Mouse (Mus musculus) lung, embryonic 14.5 days (tissue): ENCODE data around the gene Sdccag8. TPM values are rescaled to one million over a fixed set of nuclear protein-coding genes. Genes with fewer than 3 reads are reported as not detected.

ENCODE experiments used
- ATAC-seq: fragments of 200-750 bp; cut with Nextera tagmentation; 2 replicates; pipeline ENCODE4 v1.8.0; 2017; ENCODE audit warnings: mild to moderate bottlenecking, moderate TSS enrichment, moderate library complexity; ENCODE audit not compliant: insufficient read depth
- DNase-seq: peaks from one replicate; pipeline ENCODE4 v3.0.0-alpha.2; 2015
- H3K27ac ChIP-seq: fragments of 300-500 bp; sonication (generic); 2 replicates; pipeline ENCODE4 v1.5.1; 2014; ENCODE audit warnings: low read depth, mild to moderate bottlenecking, moderate library complexity
- H3K27me3 ChIP-seq: fragments of 300-500 bp; sonication (generic); 2 replicates; pipeline ENCODE4 v1.6.1; 2014; ENCODE audit warnings: low read length, control low read depth; ENCODE audit not compliant: insufficient read depth
- H3K36me3 ChIP-seq: fragments of 300-500 bp; sonication (generic); 2 replicates; pipeline ENCODE4 v1.6.1; 2014; ENCODE audit warnings: control low read depth; ENCODE audit not compliant: insufficient read depth
- H3K4me1 ChIP-seq: fragments of 300-500 bp; sonication (generic); 2 replicates; pipeline ENCODE4 v1.6.1; 2014; ENCODE audit warnings: antibody characterized with exemption, control low read depth; ENCODE audit not compliant: insufficient read depth
- H3K4me2 ChIP-seq: fragments of 300-500 bp; sonication (generic); 2 replicates; pipeline ENCODE4 v1.6.1; 2014; ENCODE audit warnings: mild to moderate bottlenecking
- H3K4me3 ChIP-seq: fragments of 300-500 bp; sonication (generic); 2 replicates; pipeline ENCODE4 v1.5.1; 2014; ENCODE audit warnings: low read depth, low read length
- H3K9ac ChIP-seq: fragments of 300-500 bp; sonication (generic); 2 replicates; pipeline ENCODE4 v1.6.1; 2014
- H3K9me3 ChIP-seq: fragments of 300-500 bp; sonication (generic); 2 replicates; pipeline ENCODE4 v1.6.1; 2016; ENCODE audit warnings: low read depth, low read length, control low read depth
- CTCF ChIP-seq: IDR thresholded peaks from 2 replicates; pipeline ENCODE4 v1.5.1; 2016; ENCODE audit warnings: antibody characterized with exemption, low read depth
- WGBS: fragments of 180-500 bp; shearing (Covaris S2); extraction: QIAGEN DNeasy Blood & Tissue Kit; methylation state at CpG from one replicate; pipeline ENCODE4 v1.1.7; 2014; 5-methylcytosine and 5-hydroxymethylcytosine counted together
- polyA plus RNA-seq: library from polyadenylated mRNA; unstranded; fragments of >200 nt; fragmentation: Nextera tagmentation; extraction: Ambion mirVana; gene quantifications from 2 replicates; pipeline ENCODE4 v1.2.1, GENCODE M21; 2014

Sdccag8 gene
- polyA plus RNA-seq, 1 experiment from 2014 or later: 14.4 TPM

- H3K4me2 ChIP-seq: no peak overlapping the region
- WGBS: 79% methylated on average over 6 of the region's 6 CpGs
- H3K4me3 ChIP-seq: no peak overlapping the region
- no peak for TF ChIP-seq CTCF
- ATAC-seq: no peak
- no peaks in the 10 kb centered on the region for H3K9me3 ChIP-seq
- DNase-seq: no peak
- H3K27me3 ChIP-seq: no peaks in the 10 kb centered on the region
- H3K4me1 ChIP-seq: no peaks in the 10 kb centered on the region
- H3K36me3 ChIP-seq: no peaks in the 10 kb centered on the region
- no peak overlapping the region for H3K9ac ChIP-seq
- no peak overlapping the region for H3K27ac ChIP-seq
Measured at GRCm38 (mm10) chr1:176903741-176904140, 89.3 kb downstream of the Sdccag8 start.

- Histone ChIP-seq H3K36me3 (no peaks in the 10 kb centered on the region), H3K4me1 (no peaks in the 10 kb centered on the region), H3K9me3 (no peaks in the 10 kb centered on the region), H3K4me3 (no peak overlapping the region), H3K4me2 (no peak overlapping the region), H3K27ac (no peak overlapping the region), H3K27me3 (no peaks in the 10 kb centered on the region), H3K9ac (no peak overlapping the region)
- DNase-seq (no peak), ATAC-seq (no peak)
- TF ChIP-seq CTCF: no peak
- 95% methylated on average over 2 of the region's 2 CpGs for WGBS
Measured at GRCm38 (mm10) chr1:176915946-176916345, 101.5 kb downstream of the Sdccag8 start.

GRCm38 (mm10) chr1:176919486-176919885 is 105.0 kb downstream of the Sdccag8 start:
- Histone ChIP-seq H3K4me3 (no peak overlapping the region), H3K36me3 (no peaks in the 10 kb centered on the region), H3K4me1 (no peaks in the 10 kb centered on the region), H3K27ac (no peak overlapping the region), H3K9ac (no peak overlapping the region), H3K9me3 (no peaks in the 10 kb centered on the region), H3K27me3 (no peaks in the 10 kb centered on the region), H3K4me2 (no peak overlapping the region)
- TF ChIP-seq CTCF: no peak
- DNase-seq: no peak
- no peak for ATAC-seq
- 88% methylated on average over 12 of the region's 12 CpGs for WGBS

- Histone ChIP-seq H3K4me3 (no peak overlapping the region), H3K9me3 (no peaks in the 10 kb centered on the region), H3K4me1 (no peaks in the 10 kb centered on the region), H3K27ac (no peak overlapping the region), H3K9ac (no peak overlapping the region), H3K4me2 (no peak overlapping the region), H3K36me3 (no peaks in the 10 kb centered on the region), H3K27me3 (no peaks in the 10 kb centered on the region)
- no peak for DNase-seq
- no peak for TF ChIP-seq CTCF
- no peak for ATAC-seq
- WGBS: 90% methylated on average over 5 of the region's 5 CpGs
Measured at GRCm38 (mm10) chr1:176922842-176923241, 108.4 kb downstream of the Sdccag8 start.

- Histone ChIP-seq H3K36me3 (no peaks in the 10 kb centered on the region), H3K9me3 (no peaks in the 10 kb centered on the region), H3K27ac (no peak overlapping the region), H3K4me2 (no peak overlapping the region), H3K4me1 (no peaks in the 10 kb centered on the region), H3K9ac (no peak overlapping the region), H3K27me3 (no peaks in the 10 kb centered on the region), H3K4me3 (no peak overlapping the region)
- peak; percentile 52 for DNase-seq
- WGBS: 38% methylated on average over 5 of the region's 5 CpGs
- ATAC-seq: peak; percentile 80; the same call in 1 of the 2 replicates
- no peak for TF ChIP-seq CTCF
Measured at GRCm38 (mm10) chr1:176926009-176926408, 111.5 kb downstream of the Sdccag8 start.

- DNase-seq: no peak
- no peak for ATAC-seq
- no peak for TF ChIP-seq CTCF
- H3K4me1 ChIP-seq: no peaks in the 10 kb centered on the region
- no peak overlapping the region for H3K27ac ChIP-seq
- H3K4me3 ChIP-seq: no peak overlapping the region
- no peak overlapping the region for H3K4me2 ChIP-seq
- WGBS: 82% methylated on average over 9 of the region's 9 CpGs
- H3K9ac ChIP-seq: no peak overlapping the region
- H3K9me3 ChIP-seq: no peaks in the 10 kb centered on the region
- H3K27me3 ChIP-seq: no peaks in the 10 kb centered on the region
- H3K36me3 ChIP-seq: no peaks in the 10 kb centered on the region
Measured at GRCm38 (mm10) chr1:176927312-176927711, 112.9 kb downstream of the Sdccag8 start.

GRCm38 (mm10) chr1:176929710-176930109 is 115.2 kb downstream of the Sdccag8 start:
- Histone ChIP-seq H3K4me2 (no peak overlapping the region), H3K4me1 (no peaks in the 10 kb centered on the region), H3K36me3 (no peaks in the 10 kb centered on the region), H3K9ac (no peak overlapping the region), H3K4me3 (no peak overlapping the region), H3K27ac (no peak overlapping the region), H3K27me3 (no peaks in the 10 kb centered on the region), H3K9me3 (no peaks in the 10 kb centered on the region)
- WGBS: 90% methylated on average over 8 of the region's 8 CpGs
- DNase-seq: no peak
- TF ChIP-seq CTCF: no peak
- no peak for ATAC-seq

- Histone ChIP-seq H3K9ac (no peak overlapping the region), H3K9me3 (no peaks in the 10 kb centered on the region), H3K4me2 (no peak overlapping the region), H3K4me1 (no peaks in the 10 kb centered on the region), H3K27ac (no peak overlapping the region), H3K27me3 (no peaks in the 10 kb centered on the region), H3K36me3 (no peaks in the 10 kb centered on the region), H3K4me3 (no peak overlapping the region)
- TF ChIP-seq CTCF: no peak
- ATAC-seq (no peak), DNase-seq (no peak)
- WGBS: 81% methylated on average over 2 of the region's 2 CpGs
Measured at GRCm38 (mm10) chr1:176930574-176930973, 116.1 kb downstream of the Sdccag8 start.
